Mouse (Mus musculus) thymus, adult 2 months (tissue): Measurements from ENCODE around the gene Mcu. TPM values are rescaled to one million over a fixed set of nuclear protein-coding genes. Genes with fewer than 3 reads are reported as not detected.
A peak's percentile ranks its signal among the peaks of the same experiment; 100 is the strongest.

Experiments
- DNase-seq: peaks from one replicate; pipeline ENCODE4 v3.0.0; 2021
- H3K27ac ChIP-seq: fragments of 200-500 bp; 2 replicates; pipeline ENCODE4 v1.5.1; 2012; ENCODE audit warnings: low read length, control low read depth; ENCODE audit not compliant: control insufficient read depth, insufficient read depth
- H3K27me3 ChIP-seq: fragments of 200-500 bp; 2 replicates; pipeline ENCODE4 v1.6.1; 2012; ENCODE audit warnings: mild to moderate bottlenecking, low read length, moderate library complexity, mixed read lengths; ENCODE audit not compliant: control insufficient read depth, insufficient read depth
- H3K36me3 ChIP-seq: fragments of 200-500 bp; 2 replicates; pipeline ENCODE4 v1.6.1; 2012; ENCODE audit warnings: mild to moderate bottlenecking, low read length, moderate library complexity; ENCODE audit not compliant: control insufficient read depth, insufficient read depth
- H3K4me1 ChIP-seq: fragments of 200-500 bp; replicated peaks from 2 replicates; pipeline ENCODE4 v1.6.1; 2012; ENCODE audit warnings: low read length; ENCODE audit not compliant: control insufficient read depth, insufficient read depth
- H3K4me3 ChIP-seq: fragments of 200-500 bp; 2 replicates; pipeline ENCODE4 v1.5.1; 2012; ENCODE audit warnings: mild to moderate bottlenecking, low read length, control low read depth, moderate library complexity; ENCODE audit not compliant: control insufficient read depth, insufficient read depth
- CTCF ChIP-seq: fragments of 200-500 bp; IDR thresholded peaks from 2 replicates; pipeline ENCODE4 v1.5.1; 2012; ENCODE audit warnings: mild to moderate bottlenecking, control low read depth, low read length, moderate library complexity, borderline replicate concordance; ENCODE audit not compliant: control insufficient read depth, poor library complexity, insufficient read depth; ENCODE audit errors: extremely low read depth
- POLR2A ChIP-seq: fragments of 200-500 bp; IDR thresholded peaks from 2 replicates; pipeline ENCODE4 v1.6.1; 2012; ENCODE audit warnings: mild to moderate bottlenecking, low read length, control low read depth, moderate library complexity; ENCODE audit not compliant: control insufficient read depth, poor library complexity, insufficient read depth; ENCODE audit errors: extremely low read depth
- WGBS: fragments of 180-500 bp; shearing (Covaris S2); methylation state at CpG from one replicate; pipeline ENCODE4 v1.1.7; 2018; 5-methylcytosine and 5-hydroxymethylcytosine counted together
- polyA plus RNA-seq: library from polyadenylated mRNA; depleted of rRNA; stranded (reverse); fragments of >200 nt; gene quantifications from 2 replicates; pipeline ENCODE4 v1.2.3, GENCODE M21; 2012

Gene Mcu
- polyA plus RNA-seq, 1 experiment: 18.2 TPM

DNA sequence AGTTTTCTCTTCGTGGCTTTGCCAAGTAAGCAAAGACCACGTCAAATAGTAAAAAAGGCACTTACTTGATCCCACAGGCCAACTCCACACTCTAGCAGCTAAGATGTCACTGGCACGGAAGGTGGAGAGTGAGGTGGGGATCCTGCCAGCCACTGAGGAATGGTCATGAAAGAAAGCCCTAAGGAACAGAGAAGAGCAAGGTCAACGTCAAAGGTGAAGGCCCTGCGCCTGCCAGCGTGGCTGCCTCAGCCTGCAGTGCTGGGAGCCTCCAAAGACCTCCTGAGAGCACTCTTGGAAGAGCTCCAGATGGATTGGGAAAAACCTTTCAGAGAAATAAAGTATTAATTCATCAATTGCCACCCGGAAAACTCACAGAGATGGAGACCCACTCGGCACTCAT is 16.0 kb downstream of the Mcu start:
- TF ChIP-seq CTCF (no peak), POLR2A (no peak)
- H3K4me1 ChIP-seq: peaks cover 13% of the 10 kb centered on the region
- WGBS: 63% methylated on average over 8 of the region's 8 CpGs

DNA sequence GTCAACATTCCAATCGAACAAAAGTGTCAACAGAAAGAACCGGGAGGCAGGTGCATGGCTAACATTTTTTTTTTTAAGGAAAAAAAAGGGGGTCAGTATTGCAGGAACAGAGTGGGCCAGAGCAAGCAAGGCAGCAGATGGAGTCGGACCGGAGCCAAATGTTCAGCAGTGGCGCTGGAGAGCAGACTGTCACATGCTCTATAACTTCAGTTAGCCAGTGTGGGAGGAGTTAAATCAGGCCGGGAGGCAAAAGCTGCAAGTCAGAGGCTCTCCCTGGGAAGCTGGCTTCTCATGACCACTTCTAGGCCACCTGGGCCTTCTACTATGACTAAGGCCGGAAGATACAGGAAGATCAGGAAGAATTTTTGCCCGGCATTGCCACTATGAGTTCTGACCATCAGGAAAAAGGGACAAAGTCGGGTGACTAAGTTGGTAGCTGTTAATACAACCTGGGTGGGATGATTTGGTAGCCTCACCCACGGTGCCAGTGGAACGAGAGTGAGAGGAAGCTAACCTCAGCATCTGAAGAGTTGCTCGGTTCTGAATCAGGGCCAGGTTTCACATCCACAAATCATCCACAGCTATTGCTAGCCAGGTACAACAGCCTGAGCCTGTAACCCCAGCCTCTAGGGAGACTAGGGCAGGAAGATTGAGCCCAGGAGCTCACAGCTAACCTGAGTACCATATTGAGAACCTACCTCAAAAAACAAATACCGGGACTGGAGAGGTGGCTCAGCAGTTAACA is 22.5 kb downstream of the Mcu start:
- no peak for DNase-seq
- Histone ChIP-seq H3K27me3 (no peaks in the 10 kb centered on the region), H3K36me3 (no peaks in the 10 kb centered on the region), H3K4me3 (no peak overlapping the region), H3K27ac (no peak overlapping the region), H3K4me1 (peaks cover 17% of the 10 kb centered on the region)
- no peak for TF ChIP-seq POLR2A
- TF ChIP-seq CTCF: no peak
- 56% methylated on average over 13 of the region's 13 CpGs for WGBS

More for the DNA sequence above, 16.0 kb downstream of the Mcu start:
- no peak overlapping the region for H3K4me3 ChIP-seq
- no peaks in the 10 kb centered on the region for H3K36me3 ChIP-seq
- H3K27me3 ChIP-seq: no peaks in the 10 kb centered on the region
- DNase-seq: no peak
- H3K27ac ChIP-seq: no peak overlapping the region

DNA sequence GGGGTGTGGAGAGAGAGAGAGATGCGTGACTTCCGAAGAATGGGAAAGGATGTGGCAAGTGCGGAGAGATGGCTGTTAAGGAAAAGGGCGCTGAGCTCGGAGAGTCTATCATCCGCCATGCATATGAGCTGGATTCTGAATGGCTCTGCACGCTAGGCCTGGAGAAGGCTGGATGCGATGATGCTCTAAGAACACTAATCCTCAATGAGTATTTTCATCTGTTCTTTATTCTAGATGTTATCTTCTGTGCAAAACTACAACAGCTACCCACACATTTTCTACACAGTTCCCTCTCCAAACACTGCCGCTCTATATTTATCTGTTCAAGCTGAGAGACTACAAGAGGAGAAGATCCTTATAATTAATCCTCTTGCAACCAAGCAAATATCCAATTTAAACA is 25.9 kb downstream of the Mcu start:
- peaks cover 20% of the 10 kb centered on the region for H3K4me1 ChIP-seq
- WGBS: 89% methylated on average over 9 of the region's 9 CpGs
- H3K36me3 ChIP-seq: no peaks in the 10 kb centered on the region
- TF ChIP-seq CTCF (no peak), POLR2A (no peak)
- no peak overlapping the region for H3K4me3 ChIP-seq
- H3K27ac ChIP-seq: no peak overlapping the region
- no peaks in the 10 kb centered on the region for H3K27me3 ChIP-seq
- no peak for DNase-seq

DNA sequence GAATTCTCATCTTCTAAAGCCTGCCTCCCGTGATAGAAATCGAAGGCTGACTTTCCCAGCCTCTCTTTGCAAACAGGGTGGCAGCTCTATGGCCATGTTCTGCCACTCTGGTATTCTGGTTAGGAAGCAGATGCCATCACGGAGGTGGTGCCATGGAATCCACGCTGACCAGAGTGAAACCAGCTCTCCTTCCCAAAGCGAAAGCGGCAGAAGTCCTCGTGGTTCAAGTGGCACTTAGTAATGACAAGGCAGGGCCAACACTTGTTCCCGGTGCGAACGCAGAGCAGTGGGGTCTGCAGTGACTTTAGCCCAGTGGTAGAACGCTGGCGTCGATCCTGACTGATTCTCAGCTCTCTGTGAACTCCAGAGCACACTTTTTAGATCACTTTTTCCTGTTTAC is 26.6 kb downstream of the Mcu start:
- H3K4me3 ChIP-seq: peak overlapping the region; percentile 61
- peak; percentile 22 for DNase-seq
- no peaks in the 10 kb centered on the region for H3K36me3 ChIP-seq
- H3K27ac ChIP-seq: peak overlapping the region; percentile 60
- no peaks in the 10 kb centered on the region for H3K27me3 ChIP-seq
- WGBS: 10% methylated on average over 13 of the region's 13 CpGs
- TF ChIP-seq POLR2A (no peak), CTCF (no peak)
- H3K4me1 ChIP-seq: peaks cover 20% of the 10 kb centered on the region

DNA sequence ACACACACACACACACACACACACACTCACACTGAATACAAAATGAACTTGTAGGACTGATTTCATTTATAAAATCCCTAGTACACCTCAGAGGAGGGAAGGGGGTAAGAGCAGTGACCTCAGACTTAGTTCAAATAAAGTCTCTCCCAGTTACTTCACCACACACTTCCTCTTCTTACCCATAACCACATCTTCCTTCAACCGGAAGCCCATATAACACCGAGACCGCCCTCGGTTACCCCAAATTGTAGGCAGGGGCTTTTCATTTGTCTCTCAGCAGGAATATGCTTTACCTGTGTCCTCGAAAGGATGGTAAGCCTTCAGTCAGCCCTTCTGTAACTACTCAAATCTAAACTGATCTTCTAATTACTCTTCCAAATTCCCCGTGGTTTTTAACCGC is 27.1 kb downstream of the Mcu start:
- H3K4me1 ChIP-seq: peaks cover 20% of the 10 kb centered on the region
- peak overlapping the region; percentile 60 for H3K27ac ChIP-seq
- H3K36me3 ChIP-seq: no peaks in the 10 kb centered on the region
- no peaks in the 10 kb centered on the region for H3K27me3 ChIP-seq
- WGBS: 6% methylated on average over 7 of the region's 7 CpGs
- H3K4me3 ChIP-seq: peak overlapping the region; percentile 61
- no peak for TF ChIP-seq CTCF
- DNase-seq: peak; percentile 62

DNA sequence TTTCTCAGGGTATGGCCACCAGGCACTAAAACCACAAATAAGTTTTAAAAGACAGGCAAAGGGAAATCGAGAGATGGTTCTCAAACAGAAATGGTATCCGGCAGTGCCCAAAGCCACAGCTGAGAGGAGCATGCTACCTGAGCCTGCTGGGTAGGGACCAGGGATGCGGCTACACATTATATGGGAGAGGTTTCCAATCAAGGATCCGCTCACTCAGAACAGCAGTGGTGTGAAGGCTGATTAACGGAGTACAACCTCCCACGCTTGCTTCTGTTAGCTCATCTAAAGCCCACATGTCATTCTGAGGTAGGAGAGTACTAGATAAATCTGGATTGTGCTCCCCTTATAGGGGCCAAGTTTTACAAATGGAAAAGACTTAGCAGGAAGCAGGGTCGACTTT is 28.4 kb downstream of the Mcu start:
- TF ChIP-seq POLR2A (no peak), CTCF (no peak)
- Histone ChIP-seq H3K27me3 (no peaks in the 10 kb centered on the region), H3K4me1 (peaks cover 15% of the 10 kb centered on the region), H3K36me3 (no peaks in the 10 kb centered on the region), H3K4me3 (no peak overlapping the region), H3K27ac (no peak overlapping the region)
- 88% methylated on average over 7 of the region's 7 CpGs for WGBS
- DNase-seq: no peak

DNA sequence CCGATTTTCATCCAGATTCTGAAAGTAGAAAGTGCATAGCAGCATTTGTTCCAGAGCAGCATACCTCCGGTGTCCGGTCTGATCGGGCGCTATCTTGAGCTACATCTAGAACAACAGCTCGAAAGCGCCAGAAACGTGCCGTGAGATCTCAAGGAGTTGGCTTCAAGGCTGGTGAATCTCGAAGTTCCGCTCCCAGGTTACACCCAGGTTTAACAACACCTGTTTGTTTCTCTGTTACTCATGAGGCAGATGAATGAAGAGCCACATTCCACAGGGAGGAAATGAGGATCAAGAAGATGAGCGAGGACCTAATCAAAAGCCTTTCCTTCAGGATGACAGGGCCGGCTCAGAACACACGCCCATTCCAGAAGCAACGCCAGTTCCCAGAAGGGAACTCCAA is 29.7 kb downstream of the Mcu start:
- Histone ChIP-seq H3K27ac (no peak overlapping the region), H3K4me3 (no peak overlapping the region), H3K4me1 (peaks cover 15% of the 10 kb centered on the region), H3K27me3 (no peaks in the 10 kb centered on the region), H3K36me3 (no peaks in the 10 kb centered on the region)
- 94% methylated on average over 15 of the region's 15 CpGs for WGBS
- TF ChIP-seq CTCF (no peak), POLR2A (no peak)
- DNase-seq: no peak
